Mouse (Mus musculus): ENCODE results near the gene Adnp.

GRCm38 (mm10) chr2:168143794-168144193, 63.1 kb downstream of the Adnp start:
- TF ChIP-seq GATA1 (IDR thresholded peaks at IDR 0.05; ENCODE audit: borderline replicate concordance, low read length) (no peak), FLI1 (IDR thresholded peaks at IDR 0.05; ENCODE audit: low read length) (no peak)

Measured in megakaryocyte, embryonic 14.5 days (primary cell).